Mouse (Mus musculus): ENCODE data around the gene Marcks. TPM values are rescaled to one million over a fixed set of nuclear protein-coding genes. Genes with fewer than 3 reads are reported as not detected.

The Marcks gene
- polyA plus RNA-seq (2016; fragmentation: Nextera tagmentation; extraction: Ambion mirVana), result 302 and 309 TPM in 2 replicates

DNA sequence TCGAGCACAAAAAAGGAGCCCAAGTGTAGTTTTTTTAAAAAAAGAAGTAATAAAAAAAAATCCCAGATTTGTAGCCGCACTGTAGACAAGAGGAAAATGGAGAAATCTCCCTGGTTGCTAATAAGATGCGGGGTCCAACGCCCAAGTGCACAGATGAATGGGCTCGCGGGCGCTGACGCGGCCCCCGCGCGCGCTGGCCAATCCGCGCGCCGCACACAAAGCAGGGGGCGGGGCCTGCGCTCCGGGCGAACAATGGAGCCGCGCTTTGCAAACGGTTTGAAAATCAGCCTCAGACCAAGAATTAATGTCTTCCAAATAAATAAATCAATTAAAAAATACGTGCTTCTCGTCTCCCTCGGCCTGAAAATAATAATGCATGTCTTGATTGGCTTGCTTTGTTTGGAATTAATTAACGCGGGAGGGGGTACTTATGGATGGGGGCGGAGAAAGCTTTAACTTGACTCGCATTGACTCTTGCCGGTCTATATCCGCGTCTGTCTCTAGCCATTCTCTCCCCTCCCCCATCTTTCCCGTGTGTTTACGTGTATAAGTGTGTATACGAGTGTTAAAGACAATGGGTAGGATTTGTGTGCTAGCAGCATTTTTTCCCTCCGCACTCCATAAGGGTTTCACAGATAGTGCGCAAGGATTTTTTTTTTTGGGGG is at the start of gene Marcks:
Marcks (minus strand) TSS at position 143 of the 665 bp plus-strand sequence.
- H3K9me3 ChIP-seq, result no peaks in the 10 kb centered on the region
- peak within 1 kb of the TSS; percentile 98 for H3K27ac ChIP-seq
- peak within 1 kb of the TSS; percentile 100 for H3K9ac ChIP-seq
- peak within 1 kb of the TSS; percentile 66 for H3K4me2 ChIP-seq (replicated peaks)
- peaks cover 12% of the 10 kb centered on the region; the same call in 1 of the 2 replicates for H3K4me1 ChIP-seq
- WGBS, result under 1% methylated on average over 39 of the region's 39 CpGs
- ATAC-seq (ENCODE audit: low FRiP score, low read depth), result peak; percentile 60
- peaks cover 16% of the 10 kb centered on the region for H3K36me3 ChIP-seq
- no peaks in the 10 kb centered on the region for H3K27me3 ChIP-seq (replicated peaks)
- peak within 1 kb of the TSS; percentile 100 for H3K4me3 ChIP-seq

DNA sequence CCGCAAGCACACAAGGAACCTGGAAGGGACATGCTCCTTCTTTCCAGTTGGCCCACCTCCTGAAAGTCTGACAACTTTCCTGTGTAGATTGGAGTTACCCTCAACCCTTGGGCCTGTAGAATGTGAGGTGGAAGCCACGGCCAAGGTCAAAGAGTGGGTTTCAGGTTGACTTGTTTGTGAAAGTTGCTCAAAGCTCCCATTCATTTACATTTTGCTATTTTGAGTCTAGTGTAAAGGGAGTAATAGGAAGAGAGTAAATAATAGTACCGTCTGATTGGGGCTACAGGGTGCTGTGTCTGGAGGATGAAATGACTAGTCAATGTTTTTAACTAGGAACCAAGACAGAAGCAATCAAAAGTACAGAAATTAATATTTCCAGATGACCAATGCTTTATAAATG is 38.4 kb upstream of the Marcks start:
- no peak overlapping the region for H3K4me3 ChIP-seq
- no peaks in the 10 kb centered on the region for H3K4me1 ChIP-seq
- H3K27ac ChIP-seq, result no peak overlapping the region
- H3K9me3 ChIP-seq, result no peaks in the 10 kb centered on the region
- no peak overlapping the region for H3K4me2 ChIP-seq (replicated peaks)
- H3K27me3 ChIP-seq (replicated peaks), result no peaks in the 10 kb centered on the region
- no peak for ATAC-seq (ENCODE audit: low FRiP score, low read depth)
- 94% methylated on average over 3 of the region's 3 CpGs for WGBS
- no peaks in the 10 kb centered on the region for H3K36me3 ChIP-seq
- H3K9ac ChIP-seq, result no peak overlapping the region

DNA sequence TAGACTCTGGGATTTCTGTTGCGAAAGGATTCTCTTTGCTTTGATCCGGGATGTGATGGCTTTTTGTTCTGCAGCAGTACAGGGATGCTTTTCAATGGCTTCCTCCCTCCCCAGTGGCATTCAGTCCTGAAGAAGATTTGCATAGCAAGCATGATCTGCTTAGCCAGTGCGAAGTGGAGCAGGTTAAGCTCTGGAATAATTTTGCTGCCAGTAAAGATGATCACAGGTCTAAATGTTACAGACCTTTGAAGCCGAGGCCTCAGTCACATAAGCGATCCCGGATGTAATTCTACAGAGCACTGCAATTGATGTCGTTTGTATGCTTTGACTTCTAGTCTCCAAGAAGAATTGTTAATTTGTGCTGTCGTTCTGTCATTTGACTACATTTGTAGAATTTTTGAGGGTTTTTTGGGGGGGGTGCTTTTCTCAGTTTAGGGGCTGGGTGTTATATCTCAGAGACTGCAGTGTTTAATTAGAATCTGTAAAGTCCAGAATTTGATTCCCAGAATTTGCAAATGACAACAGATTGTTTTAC is 33.8 kb upstream of the Marcks start:
- no peaks in the 10 kb centered on the region for H3K27me3 ChIP-seq (replicated peaks)
- no peak for ATAC-seq (ENCODE audit: low FRiP score, low read depth)
- no peak overlapping the region for H3K4me3 ChIP-seq
- 0 out of 2 replicates have a peak, but pooled peaks cover 2% of the 10 kb centered on the region for H3K4me1 ChIP-seq
- 61% methylated on average over 8 of the region's 8 CpGs for WGBS
- no peak overlapping the region for H3K4me2 ChIP-seq (replicated peaks)
- H3K36me3 ChIP-seq, result no peaks in the 10 kb centered on the region
- H3K27ac ChIP-seq, result no peak overlapping the region
- H3K9me3 ChIP-seq, result no peaks in the 10 kb centered on the region
- no peak overlapping the region for H3K9ac ChIP-seq

DNA sequence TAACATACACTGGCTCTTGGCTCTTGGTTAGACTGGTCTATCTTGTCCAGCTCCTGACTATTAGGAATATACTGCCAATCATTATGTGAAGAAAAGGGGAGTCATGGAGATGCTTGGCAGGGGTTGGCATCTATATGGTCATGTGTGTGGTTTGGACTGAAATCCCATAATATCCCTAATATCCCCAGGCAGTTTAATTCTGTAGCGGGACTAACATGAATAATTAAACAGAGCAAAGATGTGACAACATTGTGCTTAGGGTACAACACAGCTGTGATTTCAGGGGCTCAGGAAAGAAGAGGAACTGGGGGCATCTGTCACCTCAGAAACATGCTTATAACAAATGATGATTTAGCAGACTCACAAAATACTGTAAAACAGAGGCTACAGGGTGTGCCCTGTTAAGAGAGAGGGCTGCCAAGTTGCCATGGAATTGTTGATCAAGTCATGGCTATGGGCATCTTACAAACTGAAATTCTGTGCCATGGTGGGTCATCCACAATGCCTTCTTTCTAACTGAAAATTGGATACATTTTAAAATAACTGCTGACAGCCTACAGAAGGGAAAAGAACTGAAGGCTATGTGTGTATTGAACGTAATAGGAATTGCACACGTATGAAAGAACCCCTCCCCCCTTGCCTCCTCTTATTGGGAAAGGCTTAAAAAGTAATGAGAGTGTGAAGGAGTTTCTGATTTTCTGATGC is 33.1 kb upstream of the Marcks start:
- no peak overlapping the region for H3K9ac ChIP-seq
- peak; percentile 61; the same call in 1 of the 2 replicates for ATAC-seq (ENCODE audit: low FRiP score, low read depth)
- H3K27ac ChIP-seq, result no peak overlapping the region
- no peaks in the 10 kb centered on the region for H3K36me3 ChIP-seq
- H3K27me3 ChIP-seq (replicated peaks), result no peaks in the 10 kb centered on the region
- 71% methylated on average over 3 of the region's 3 CpGs for whole genome bisulfite sequencing
- H3K4me1 ChIP-seq, result 0 out of 2 replicates have a peak, but pooled peaks cover 2% of the 10 kb centered on the region
- H3K9me3 ChIP-seq, result no peaks in the 10 kb centered on the region
- H3K4me3 ChIP-seq, result no peak overlapping the region
- no peak overlapping the region for H3K4me2 ChIP-seq (replicated peaks)

DNA sequence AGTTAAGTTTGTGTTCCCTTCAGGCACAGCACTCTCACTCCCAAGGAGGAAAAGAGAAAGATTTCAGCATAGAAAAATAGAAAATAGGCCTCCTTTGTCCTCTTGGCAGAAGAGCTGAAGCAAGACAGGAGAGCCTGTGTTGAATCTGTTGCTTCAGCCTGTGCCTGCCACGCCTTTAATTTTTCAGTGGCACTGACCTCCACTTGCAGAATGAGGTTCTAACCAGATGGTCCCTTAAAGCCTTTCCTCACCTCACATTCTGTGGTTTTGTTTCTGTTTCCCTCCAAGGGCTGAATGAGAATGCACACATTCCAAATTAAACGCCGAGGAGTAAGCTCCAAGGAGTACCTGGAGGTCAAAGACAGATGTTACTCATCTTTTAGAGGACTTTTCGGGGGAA is 32.2 kb upstream of the Marcks start:
- no peak for ATAC-seq (ENCODE audit: low FRiP score, low read depth)
- Histone ChIP-seq H3K9ac (no peak overlapping the region), H3K4me1 (0 out of 2 replicates have a peak, but pooled peaks cover 2% of the 10 kb centered on the region), H3K27ac (no peak overlapping the region), H3K36me3 (no peaks in the 10 kb centered on the region), H3K9me3 (no peaks in the 10 kb centered on the region), H3K4me3 (no peak overlapping the region), H3K27me3 (replicated peaks) (no peaks in the 10 kb centered on the region), H3K4me2 (replicated peaks) (no peak overlapping the region)
- 76% methylated on average over 4 of the region's 4 CpGs for WGBS

DNA sequence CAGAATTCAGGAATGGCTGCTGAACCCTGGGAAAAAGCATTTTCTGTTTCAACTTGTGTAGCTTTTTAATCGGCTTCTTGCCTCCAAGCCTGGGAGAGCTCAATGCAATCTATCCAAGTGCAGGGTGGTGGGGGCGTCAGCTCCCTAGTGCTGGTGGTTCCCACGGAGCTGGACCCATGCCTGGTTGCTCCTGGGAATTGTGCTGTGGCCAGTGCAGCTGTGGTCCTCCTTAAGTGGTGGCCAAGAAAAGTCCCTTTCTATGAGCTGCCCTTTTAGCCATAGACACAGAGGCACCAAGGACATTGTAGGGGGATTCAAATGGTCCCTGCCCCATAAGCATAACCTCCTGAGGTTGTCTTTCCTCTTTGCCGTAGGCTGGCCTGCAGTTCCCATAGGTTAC is 31.7 kb upstream of the Marcks start:
- H3K27ac ChIP-seq, result no peak overlapping the region
- H3K9me3 ChIP-seq, result no peaks in the 10 kb centered on the region
- H3K4me1 ChIP-seq, result 0 out of 2 replicates have a peak, but pooled peaks cover 2% of the 10 kb centered on the region
- 80% methylated on average over 4 of the region's 4 CpGs for WGBS
- H3K4me3 ChIP-seq, result no peak overlapping the region
- H3K4me2 ChIP-seq (replicated peaks), result no peak overlapping the region
- no peaks in the 10 kb centered on the region for H3K27me3 ChIP-seq (replicated peaks)
- no peaks in the 10 kb centered on the region for H3K36me3 ChIP-seq
- no peak overlapping the region for H3K9ac ChIP-seq
- ATAC-seq (ENCODE audit: low FRiP score, low read depth), result no peak

DNA sequence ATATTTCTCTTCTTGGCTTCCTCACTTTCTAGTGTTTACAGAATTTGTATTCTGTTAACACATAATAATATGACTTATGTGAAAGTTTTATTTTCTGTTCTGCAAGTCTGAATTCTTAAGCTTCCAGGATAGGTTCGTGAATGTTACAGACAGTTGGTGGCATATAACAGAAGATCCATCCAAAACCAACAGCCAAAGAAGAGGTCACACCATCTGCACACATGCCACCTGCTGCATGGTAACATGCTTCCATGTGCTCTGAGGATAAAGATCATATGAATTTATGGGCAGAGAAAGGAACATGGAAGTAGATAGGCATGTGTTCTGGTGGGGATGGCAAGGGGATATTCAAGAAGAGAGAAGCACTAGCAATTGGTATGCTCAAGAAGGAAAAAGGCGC is 28.8 kb upstream of the Marcks start:
- Histone ChIP-seq H3K4me2 (replicated peaks) (no peak overlapping the region), H3K36me3 (no peaks in the 10 kb centered on the region), H3K27me3 (replicated peaks) (no peaks in the 10 kb centered on the region), H3K27ac (no peak overlapping the region), H3K4me3 (no peak overlapping the region), H3K4me1 (0 out of 2 replicates have a peak, but pooled peaks cover 2% of the 10 kb centered on the region), H3K9me3 (no peaks in the 10 kb centered on the region), H3K9ac (no peak overlapping the region)
- WGBS, result 88% methylated on average over 2 of the region's 2 CpGs
- ATAC-seq (ENCODE audit: low FRiP score, low read depth), result no peak

DNA sequence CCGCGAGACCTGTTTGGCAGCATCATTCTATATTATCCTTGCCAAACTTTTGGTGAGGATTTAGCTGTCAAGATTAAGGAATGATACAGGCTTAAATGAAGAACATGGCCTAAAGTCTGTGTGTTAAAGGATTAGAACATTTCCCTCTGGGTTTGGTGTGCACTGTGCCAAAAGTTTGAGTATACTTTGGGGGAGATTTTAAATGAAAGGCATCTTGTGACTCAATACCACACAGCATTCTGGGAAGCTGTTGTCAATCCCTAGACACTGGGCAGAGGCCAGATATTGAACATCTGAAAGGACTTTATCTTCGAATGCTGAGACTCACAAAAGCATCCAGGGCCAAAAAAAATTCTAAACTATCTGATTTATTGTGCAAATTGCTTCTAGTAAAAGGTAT is 21.0 kb upstream of the Marcks start:
- no peak overlapping the region for H3K27ac ChIP-seq
- H3K4me3 ChIP-seq, result no peak overlapping the region
- H3K4me1 ChIP-seq, result no peaks in the 10 kb centered on the region
- ATAC-seq (ENCODE audit: low FRiP score, low read depth), result no peak
- H3K36me3 ChIP-seq, result no peaks in the 10 kb centered on the region
- H3K9ac ChIP-seq, result no peak overlapping the region
- no peaks in the 10 kb centered on the region for H3K27me3 ChIP-seq (replicated peaks)
- WGBS, result 90% methylated on average over 3 of the region's 3 CpGs
- no peaks in the 10 kb centered on the region for H3K9me3 ChIP-seq
- no peak overlapping the region for H3K4me2 ChIP-seq (replicated peaks)

DNA sequence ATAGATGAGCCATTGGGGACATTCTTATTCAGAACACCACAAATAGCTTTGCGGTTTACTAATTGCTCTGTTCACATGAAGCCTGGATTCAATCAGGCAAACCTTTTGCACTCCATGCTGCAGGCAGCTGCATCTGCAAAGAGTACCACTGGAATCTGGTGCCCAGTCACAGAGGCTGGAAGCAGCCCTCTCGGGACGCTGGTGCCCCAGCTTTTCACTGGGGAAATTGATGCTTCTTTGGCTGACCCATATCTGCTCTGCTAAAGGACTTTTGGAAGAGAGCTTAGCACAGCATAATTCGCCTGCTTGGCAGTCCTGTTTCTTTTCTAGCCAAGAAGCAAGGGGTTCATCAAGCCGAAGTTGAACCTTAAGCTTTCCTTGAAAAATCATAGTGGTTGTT is 18.4 kb upstream of the Marcks start:
- Histone ChIP-seq H3K27me3 (replicated peaks) (no peaks in the 10 kb centered on the region), H3K9me3 (no peaks in the 10 kb centered on the region), H3K9ac (no peak overlapping the region), H3K4me2 (replicated peaks) (no peak overlapping the region), H3K4me3 (no peak overlapping the region), H3K27ac (no peak overlapping the region), H3K4me1 (no peaks in the 10 kb centered on the region), H3K36me3 (no peaks in the 10 kb centered on the region)
- 90% methylated on average over 5 of the region's 5 CpGs for WGBS
- ATAC-seq (ENCODE audit: low FRiP score, low read depth), result no peak

DNA sequence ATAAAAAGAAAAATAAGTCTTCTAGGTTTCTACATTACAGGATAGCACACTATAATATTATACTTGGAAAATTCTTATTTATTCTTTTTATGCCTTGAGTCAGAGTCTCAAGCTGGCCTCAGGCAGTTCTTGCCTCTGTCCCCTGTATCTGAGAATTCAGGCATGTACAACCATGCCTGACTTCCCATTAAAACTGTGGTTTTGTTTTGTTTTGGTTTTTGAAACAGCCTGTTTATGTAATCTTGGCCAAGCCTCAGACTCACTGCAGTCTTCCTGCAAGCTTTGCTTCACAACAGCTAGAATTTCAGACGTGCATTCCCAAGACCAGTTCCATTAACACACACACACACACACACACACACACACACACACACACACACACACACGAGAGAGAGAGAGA is 16.4 kb upstream of the Marcks start:
- no peak overlapping the region for H3K4me3 ChIP-seq
- no peaks in the 10 kb centered on the region for H3K4me1 ChIP-seq
- no peak overlapping the region for H3K9ac ChIP-seq
- no peak for ATAC-seq (ENCODE audit: low FRiP score, low read depth)
- H3K27ac ChIP-seq, result no peak overlapping the region
- no peaks in the 10 kb centered on the region for H3K36me3 ChIP-seq
- no peaks in the 10 kb centered on the region for H3K9me3 ChIP-seq
- no peak overlapping the region for H3K4me2 ChIP-seq (replicated peaks)
- H3K27me3 ChIP-seq (replicated peaks), result no peaks in the 10 kb centered on the region
- 65% methylated on average over 2 of the region's 2 CpGs for WGBS

DNA sequence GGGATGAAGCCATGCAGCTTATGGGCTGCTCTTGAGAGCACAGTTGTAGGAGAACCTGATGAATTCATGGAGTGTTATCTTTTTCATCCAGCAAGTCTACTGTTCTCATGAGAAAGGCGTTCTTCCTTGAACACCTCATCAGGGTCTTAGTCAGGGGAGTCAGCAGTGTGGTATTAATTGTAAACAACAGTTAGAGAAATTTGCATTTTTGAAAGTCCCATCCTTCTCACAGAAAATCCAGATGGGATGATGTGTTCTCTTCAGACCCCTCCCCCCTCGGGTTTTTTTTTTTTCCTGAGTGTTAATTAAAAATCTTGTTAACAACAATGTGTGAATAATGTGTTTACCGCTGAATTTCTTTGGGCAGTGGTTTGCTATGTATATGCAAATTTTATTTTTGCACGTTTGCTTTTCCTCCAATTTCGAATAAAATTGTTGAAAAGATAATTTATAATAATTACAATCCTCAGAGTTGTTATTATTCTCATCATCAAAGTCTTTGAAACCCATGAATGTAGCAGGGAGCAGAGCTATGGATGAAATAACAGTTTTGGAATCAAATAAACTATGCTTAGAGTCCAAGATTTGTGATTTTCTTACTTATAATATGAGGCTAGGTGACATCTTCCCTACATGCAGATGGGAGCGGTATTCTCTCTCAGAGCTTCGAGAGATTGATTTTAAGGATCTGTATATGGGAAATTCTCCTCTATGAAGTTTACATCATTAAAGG is 13.0 kb upstream of the Marcks start:
- H3K36me3 ChIP-seq, result no peaks in the 10 kb centered on the region
- 89% methylated on average over 7 of the region's 7 CpGs for WGBS
- ATAC-seq (ENCODE audit: low FRiP score, low read depth), result no peak
- no peaks in the 10 kb centered on the region for H3K9me3 ChIP-seq
- no peak overlapping the region for H3K9ac ChIP-seq
- H3K4me2 ChIP-seq (replicated peaks), result no peak overlapping the region
- H3K4me3 ChIP-seq, result no peak overlapping the region
- H3K27me3 ChIP-seq (replicated peaks), result no peaks in the 10 kb centered on the region
- no peak overlapping the region for H3K27ac ChIP-seq
- no peaks in the 10 kb centered on the region for H3K4me1 ChIP-seq

DNA sequence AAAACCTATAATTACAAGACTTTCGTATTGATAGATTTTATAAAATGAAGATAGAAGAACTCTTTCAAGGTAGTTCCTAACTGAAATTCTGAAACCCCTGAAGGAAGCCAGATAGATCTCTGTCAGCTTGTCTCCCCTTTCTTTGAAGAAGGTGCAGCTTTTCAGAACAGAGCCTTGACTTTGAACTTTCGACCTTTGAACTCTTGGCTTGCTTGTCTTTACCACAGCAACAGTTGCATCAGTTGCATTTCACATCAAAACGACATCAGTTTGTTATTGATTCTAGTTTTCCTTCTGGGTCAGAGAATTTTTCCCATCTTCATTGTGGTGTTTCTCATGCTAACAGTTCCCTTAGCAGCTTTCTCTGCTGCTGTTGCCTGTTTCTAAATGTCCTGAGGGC is 9.3 kb upstream of the Marcks start:
- H3K36me3 ChIP-seq, result no peaks in the 10 kb centered on the region

More for the DNA sequence above, 9.3 kb upstream of the Marcks start:
- Histone ChIP-seq H3K9ac (no peak overlapping the region), H3K9me3 (no peaks in the 10 kb centered on the region), H3K4me3 (no peak overlapping the region), H3K4me1 (no peaks in the 10 kb centered on the region), H3K27me3 (replicated peaks) (no peaks in the 10 kb centered on the region), H3K27ac (no peak overlapping the region), H3K4me2 (replicated peaks) (no peak overlapping the region)
- 65% methylated on average over 3 of the region's 3 CpGs for WGBS
- ATAC-seq (ENCODE audit: low FRiP score, low read depth), result no peak
